Mouse (Mus musculus): Measurements from ENCODE around the gene Nr2c1.

- TF ChIP-seq USF1 (IDR thresholded peaks at IDR 0.05; ENCODE audit: low read depth) (no peak), CTCF (IDR thresholded peaks at IDR 0.05; ENCODE audit: control insufficient read depth, insufficient read depth, insufficient read length) (no peak), CEBPB (IDR thresholded peaks at IDR 0.05; ENCODE audit: low read depth) (no peak)
These were observed 27.1 kb upstream of the Nr2c1 start for GRCm38 (mm10) chr10:94120676-94121075.

Data from C2C12 (cell line).